Mouse (Mus musculus): ENCODE measurements at regions not wholly inside any gene's neighbourhood (a gene's known extent, or its start where the extent isn't known, plus 50 kb on each side); places are given as distances from the start of the nearest gene placed in this dataset.

GRCm38 (mm10) chr12:77698088-77698487 is 460.2 kb downstream of the Fut8 start:
- H3K9me3 ChIP-seq (ENCODE audit: control insufficient read depth, low read length) = no peaks in the 10 kb centered on the region
- H3K27me3 ChIP-seq (ENCODE audit: control insufficient read depth, insufficient read depth, low read length) = no peaks in the 10 kb centered on the region
- 61% methylated on average over 7 of the region's 7 CpGs for WGBS
- H3K4me2 ChIP-seq (ENCODE audit: low read depth, low read length) = no peak overlapping the region
- H3K4me3 ChIP-seq (ENCODE audit: low read depth, low read length) = no peak overlapping the region
- ATAC-seq (ENCODE audit: low read depth) = no peak; the same call in 1 of the 2 replicates
- H3K4me1 ChIP-seq (ENCODE audit: control insufficient read depth, insufficient read depth, low read length) = no peaks in the 10 kb centered on the region
- H3K27ac ChIP-seq (ENCODE audit: low read depth, low read length) = no peak overlapping the region
- no peak overlapping the region for H3K9ac ChIP-seq (replicated peaks; ENCODE audit: low read depth, low read length)
- H3K36me3 ChIP-seq (ENCODE audit: control insufficient read depth, insufficient read depth, low read length) = no peaks in the 10 kb centered on the region

- Histone ChIP-seq H3K9ac (replicated peaks; ENCODE audit: low read depth, low read length) (no peak overlapping the region), H3K36me3 (ENCODE audit: control insufficient read depth, insufficient read depth, low read length) (no peaks in the 10 kb centered on the region), H3K27me3 (ENCODE audit: control insufficient read depth, insufficient read depth, low read length) (no peaks in the 10 kb centered on the region), H3K9me3 (ENCODE audit: control insufficient read depth, low read length) (no peaks in the 10 kb centered on the region), H3K27ac (ENCODE audit: low read depth, low read length) (no peak overlapping the region), H3K4me3 (ENCODE audit: low read depth, low read length) (no peak overlapping the region), H3K4me1 (ENCODE audit: control insufficient read depth, insufficient read depth, low read length) (no peaks in the 10 kb centered on the region), H3K4me2 (ENCODE audit: low read depth, low read length) (no peak overlapping the region)
- 10% methylated on average over 2 of the region's 2 CpGs for WGBS
- no peak for ATAC-seq (ENCODE audit: low read depth)
Measured at GRCm38 (mm10) chr12:77699896-77700605, 462.1 kb downstream of the Fut8 start.

DNA sequence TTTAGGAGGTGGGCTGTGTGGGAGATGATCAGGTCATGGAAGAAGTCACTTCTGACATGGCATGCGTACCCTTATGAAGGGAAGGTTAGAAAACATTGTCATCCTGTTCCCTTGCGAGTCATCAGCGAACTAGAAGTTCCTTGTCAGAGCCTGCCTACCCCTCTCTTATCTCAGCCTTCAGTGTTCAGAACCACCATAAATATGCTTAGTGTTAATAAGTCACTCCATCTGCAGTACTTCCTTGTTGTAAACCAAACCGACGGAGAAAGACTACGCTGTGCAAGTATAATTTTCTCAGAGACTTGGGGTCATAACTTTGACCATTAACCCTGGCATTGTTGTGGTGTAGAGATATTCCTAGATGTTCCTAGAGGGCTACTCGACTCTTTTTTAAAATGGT is 477.6 kb downstream of the Fut8 start:
- no peak overlapping the region for H3K4me3 ChIP-seq (ENCODE audit: low read depth, low read length)
- no peaks in the 10 kb centered on the region for H3K9me3 ChIP-seq (ENCODE audit: control insufficient read depth, low read length)
- H3K4me1 ChIP-seq (ENCODE audit: control insufficient read depth, insufficient read depth, low read length) = 0 out of 2 replicates have a peak, but pooled peaks cover 3% of the 10 kb centered on the region
- 72% methylated on average over 7 of the region's 7 CpGs for WGBS
- H3K27ac ChIP-seq (ENCODE audit: low read depth, low read length) = no peak overlapping the region
- no peak for ATAC-seq (ENCODE audit: low read depth)
- H3K36me3 ChIP-seq (ENCODE audit: control insufficient read depth, insufficient read depth, low read length) = no peaks in the 10 kb centered on the region
- H3K9ac ChIP-seq (replicated peaks; ENCODE audit: low read depth, low read length) = no peak overlapping the region
- no peak overlapping the region for H3K4me2 ChIP-seq (ENCODE audit: low read depth, low read length)
- no peaks in the 10 kb centered on the region for H3K27me3 ChIP-seq (ENCODE audit: control insufficient read depth, insufficient read depth, low read length)

DNA sequence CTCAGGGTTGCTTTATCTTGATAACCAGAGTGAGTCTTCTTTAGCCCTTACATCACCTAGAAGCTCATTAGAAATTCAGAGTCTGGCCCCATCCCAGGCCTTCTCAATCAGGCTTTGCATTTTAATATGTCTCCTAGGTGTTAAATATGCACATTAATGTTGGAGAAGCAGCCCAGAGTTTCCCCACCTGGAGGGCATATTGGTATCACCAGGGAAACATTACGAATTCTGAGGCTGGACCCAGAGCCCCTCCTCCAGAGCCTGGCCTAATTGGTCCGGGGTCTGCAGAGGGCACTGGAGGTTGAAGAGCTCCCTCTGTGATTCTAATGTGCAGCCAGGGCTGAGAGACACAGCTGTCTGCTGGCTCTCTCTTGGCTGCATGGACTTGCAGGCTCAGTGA is 478.1 kb downstream of the Fut8 start:
- no peak overlapping the region for H3K4me2 ChIP-seq (ENCODE audit: low read depth, low read length)
- H3K36me3 ChIP-seq (ENCODE audit: control insufficient read depth, insufficient read depth, low read length) = no peaks in the 10 kb centered on the region
- 18% methylated on average over 2 of the region's 2 CpGs for WGBS
- H3K4me1 ChIP-seq (ENCODE audit: control insufficient read depth, insufficient read depth, low read length) = 0 out of 2 replicates have a peak, but pooled peaks cover 3% of the 10 kb centered on the region
- no peak overlapping the region for H3K9ac ChIP-seq (replicated peaks; ENCODE audit: low read depth, low read length)
- ATAC-seq (ENCODE audit: low read depth) = peak; percentile 46; the same call in 1 of the 2 replicates
- H3K27ac ChIP-seq (ENCODE audit: low read depth, low read length) = no peak overlapping the region
- no peaks in the 10 kb centered on the region for H3K27me3 ChIP-seq (ENCODE audit: control insufficient read depth, insufficient read depth, low read length)
- no peak overlapping the region for H3K4me3 ChIP-seq (ENCODE audit: low read depth, low read length)
- H3K9me3 ChIP-seq (ENCODE audit: control insufficient read depth, low read length) = no peaks in the 10 kb centered on the region

GRCm38 (mm10) chr12:77727766-77728165 is 466.3 kb upstream of the Gm6657 start:
- WGBS = 46% methylated on average over 4 of the region's 4 CpGs
- Histone ChIP-seq H3K36me3 (ENCODE audit: control insufficient read depth, insufficient read depth, low read length) (no peaks in the 10 kb centered on the region), H3K9me3 (ENCODE audit: control insufficient read depth, low read length) (no peaks in the 10 kb centered on the region), H3K4me2 (ENCODE audit: low read depth, low read length) (no peak overlapping the region), H3K27ac (ENCODE audit: low read depth, low read length) (no peak overlapping the region), H3K4me1 (ENCODE audit: control insufficient read depth, insufficient read depth, low read length) (no peaks in the 10 kb centered on the region), H3K4me3 (ENCODE audit: low read depth, low read length) (no peak overlapping the region), H3K9ac (replicated peaks; ENCODE audit: low read depth, low read length) (no peak overlapping the region), H3K27me3 (ENCODE audit: control insufficient read depth, insufficient read depth, low read length) (no peaks in the 10 kb centered on the region)
- ATAC-seq (ENCODE audit: low read depth) = no peak

- Histone ChIP-seq H3K9me3 (ENCODE audit: control insufficient read depth, low read length) (no peaks in the 10 kb centered on the region), H3K27me3 (ENCODE audit: control insufficient read depth, insufficient read depth, low read length) (no peaks in the 10 kb centered on the region), H3K4me1 (ENCODE audit: control insufficient read depth, insufficient read depth, low read length) (no peaks in the 10 kb centered on the region), H3K4me2 (ENCODE audit: low read depth, low read length) (no peak overlapping the region), H3K27ac (ENCODE audit: low read depth, low read length) (no peak overlapping the region), H3K36me3 (ENCODE audit: control insufficient read depth, insufficient read depth, low read length) (no peaks in the 10 kb centered on the region), H3K4me3 (ENCODE audit: low read depth, low read length) (no peak overlapping the region), H3K9ac (replicated peaks; ENCODE audit: low read depth, low read length) (no peak overlapping the region)
- ATAC-seq (ENCODE audit: low read depth) = peak; percentile 89
- 32% methylated on average over 6 of the region's 6 CpGs for WGBS
Measured at GRCm38 (mm10) chr12:77739047-77739760, 454.8 kb upstream of the Gm6657 start.

GRCm38 (mm10) chr12:77742716-77743115 is 451.3 kb upstream of the Gm6657 start:
- Histone ChIP-seq H3K4me2 (ENCODE audit: low read depth, low read length) (no peak overlapping the region), H3K27ac (ENCODE audit: low read depth, low read length) (no peak overlapping the region), H3K9ac (replicated peaks; ENCODE audit: low read depth, low read length) (no peak overlapping the region), H3K4me1 (ENCODE audit: control insufficient read depth, insufficient read depth, low read length) (no peaks in the 10 kb centered on the region), H3K4me3 (ENCODE audit: low read depth, low read length) (no peak overlapping the region), H3K27me3 (ENCODE audit: control insufficient read depth, insufficient read depth, low read length) (no peaks in the 10 kb centered on the region), H3K36me3 (ENCODE audit: control insufficient read depth, insufficient read depth, low read length) (no peaks in the 10 kb centered on the region), H3K9me3 (ENCODE audit: control insufficient read depth, low read length) (no peaks in the 10 kb centered on the region)
- ATAC-seq (ENCODE audit: low read depth) = no peak
- WGBS = 21% methylated on average over 3 of the region's 3 CpGs

GRCm38 (mm10) chr12:77749438-77750007 is 444.5 kb upstream of the Gm6657 start:
- Histone ChIP-seq H3K9ac (replicated peaks; ENCODE audit: low read depth, low read length) (no peak overlapping the region), H3K9me3 (ENCODE audit: control insufficient read depth, low read length) (no peaks in the 10 kb centered on the region), H3K36me3 (ENCODE audit: control insufficient read depth, insufficient read depth, low read length) (no peaks in the 10 kb centered on the region), H3K27me3 (ENCODE audit: control insufficient read depth, insufficient read depth, low read length) (no peaks in the 10 kb centered on the region), H3K27ac (ENCODE audit: low read depth, low read length) (no peak overlapping the region), H3K4me1 (ENCODE audit: control insufficient read depth, insufficient read depth, low read length) (no peaks in the 10 kb centered on the region), H3K4me2 (ENCODE audit: low read depth, low read length) (no peak overlapping the region), H3K4me3 (ENCODE audit: low read depth, low read length) (no peak overlapping the region)
- peak; percentile 61 for ATAC-seq (ENCODE audit: low read depth)
- 76% methylated on average over 3 of the region's 3 CpGs for WGBS

DNA sequence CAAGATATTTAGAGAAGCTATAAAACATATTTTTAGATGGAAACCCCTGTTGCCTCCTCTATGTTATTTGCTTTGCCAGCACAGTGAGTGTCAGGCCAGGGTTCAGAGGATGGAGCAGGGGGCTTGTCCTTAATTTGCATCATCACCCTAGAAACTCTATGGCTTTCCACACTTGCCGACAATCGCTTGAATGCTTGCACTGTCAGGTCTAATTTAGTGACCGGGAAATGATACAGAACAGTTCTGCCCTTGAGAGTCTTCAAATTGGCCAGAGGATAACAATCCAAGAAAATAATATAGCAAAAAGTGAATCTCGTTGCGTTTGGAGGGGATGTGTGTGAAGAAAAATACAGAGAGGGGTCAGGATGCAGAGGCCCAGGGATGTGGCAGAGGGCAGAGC is 441.9 kb upstream of the Gm6657 start:
- no peaks in the 10 kb centered on the region for H3K4me1 ChIP-seq (ENCODE audit: control insufficient read depth, insufficient read depth, low read length)
- no peak for ATAC-seq (ENCODE audit: low read depth)
- no peaks in the 10 kb centered on the region for H3K9me3 ChIP-seq (ENCODE audit: control insufficient read depth, low read length)
- no peak overlapping the region for H3K27ac ChIP-seq (ENCODE audit: low read depth, low read length)
- H3K36me3 ChIP-seq (ENCODE audit: control insufficient read depth, insufficient read depth, low read length) = no peaks in the 10 kb centered on the region
- H3K4me2 ChIP-seq (ENCODE audit: low read depth, low read length) = no peak overlapping the region
- no peaks in the 10 kb centered on the region for H3K27me3 ChIP-seq (ENCODE audit: control insufficient read depth, insufficient read depth, low read length)
- no peak overlapping the region for H3K9ac ChIP-seq (replicated peaks; ENCODE audit: low read depth, low read length)
- 87% methylated on average over 5 of the region's 5 CpGs for WGBS
- H3K4me3 ChIP-seq (ENCODE audit: low read depth, low read length) = no peak overlapping the region

All from neural tube, embryonic 14.5 days (tissue).